Mouse (Mus musculus): Measurements from ENCODE around the gene Cd9.

GRCm38 (mm10) chr6:125533104-125533650 is 38.6 kb upstream of the Cd9 start:
- TF ChIP-seq POLR2A (IDR thresholded peaks at IDR 0.05; ENCODE audit: low read depth, low read length) (no peak), CTCF (conservative IDR thresholded peaks at IDR 0.05 in 1 of 2, IDR thresholded peaks at IDR 0.05 in 1 of 2; ENCODE audit: low read depth in 2 of 2, low read length in 2 of 2) (no peak)

Data from CH12.LX (cell line).